Mouse (Mus musculus): Measurements from ENCODE around the gene Vav3. TPM values are rescaled to one million over a fixed set of nuclear protein-coding genes. Genes with fewer than 3 reads are reported as not detected.

Vav3 gene
- polyA plus RNA-seq, 1 experiment: 6.5 TPM

- H3K36me3 ChIP-seq (replicated peaks; ENCODE audit: low read length): peaks cover 88% of the 10 kb centered on the region
Measured at GRCm38 (mm10) chr3:109578983-109579382, 238.5 kb downstream of the Vav3 start.

DNA sequence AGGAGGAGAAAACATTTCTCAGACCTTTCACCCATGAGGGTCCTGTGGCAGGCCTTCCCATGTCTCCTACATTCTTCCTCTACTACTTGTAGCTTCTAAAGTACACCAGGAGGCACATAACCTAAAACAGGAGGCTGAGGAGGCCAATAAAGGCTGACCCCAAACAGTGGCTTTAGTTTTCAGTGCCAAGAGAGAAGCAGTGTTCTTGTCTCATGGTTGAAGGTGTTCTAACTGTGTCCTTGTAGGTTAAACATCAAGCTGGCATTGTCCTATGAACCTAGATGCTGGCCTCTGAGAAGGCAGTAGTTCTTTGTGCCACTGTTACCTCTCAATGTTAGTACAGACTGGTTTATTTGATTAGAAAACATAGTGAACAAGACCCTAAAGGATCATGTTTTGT lies 245.5 kb downstream of the Vav3 start:
- Histone ChIP-seq H3K4me1 (no peaks in the 10 kb centered on the region; the same call in 1 of the 2 replicates), H3K27me3 (replicated peaks) (no peaks in the 10 kb centered on the region), H3K9me3 (no peaks in the 10 kb centered on the region), H3K36me3 (replicated peaks; ENCODE audit: low read length) (peaks cover 72% of the 10 kb centered on the region), H3K4me3 (replicated peaks) (no peak overlapping the region)
- TF ChIP-seq FLI1 (IDR thresholded peaks at IDR 0.05; ENCODE audit: low read length): no peak
- no peak for TF ChIP-seq GATA1 (IDR thresholded peaks at IDR 0.05; ENCODE audit: borderline replicate concordance, low read length)

More at GRCm38 (mm10) chr3:109578983-109579382, 238.5 kb downstream of the Vav3 start:
- H3K9me3 ChIP-seq: no peaks in the 10 kb centered on the region
- H3K27me3 ChIP-seq (replicated peaks): no peaks in the 10 kb centered on the region
- TF ChIP-seq FLI1 (IDR thresholded peaks at IDR 0.05; ENCODE audit: low read length): no peak
- TF ChIP-seq GATA1 (IDR thresholded peaks at IDR 0.05; ENCODE audit: borderline replicate concordance, low read length): no peak
- no peaks in the 10 kb centered on the region; the same call in 1 of the 2 replicates for H3K4me1 ChIP-seq
- no peak overlapping the region for H3K4me3 ChIP-seq (replicated peaks)

DNA sequence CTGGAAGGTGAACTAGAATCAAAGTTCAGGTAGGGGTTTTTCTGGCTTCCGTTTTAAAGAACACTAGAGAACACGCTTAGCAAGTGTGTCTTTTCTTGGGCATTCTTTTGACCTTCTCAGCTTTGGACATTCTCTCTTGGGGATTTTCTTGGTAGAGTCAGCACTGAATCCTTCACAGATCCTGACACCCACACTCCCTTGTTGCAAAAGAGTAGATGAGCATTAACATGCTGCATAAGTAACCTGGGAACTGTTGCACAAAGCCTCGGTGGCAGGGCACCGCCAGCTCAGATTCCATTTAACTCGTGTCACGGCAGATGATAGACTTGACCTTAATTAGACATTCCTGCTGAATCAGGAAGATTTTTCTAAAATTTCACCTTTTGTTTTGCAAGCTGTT lies 252.5 kb downstream of the Vav3 start:
- peaks cover 78% of the 10 kb centered on the region for H3K36me3 ChIP-seq (replicated peaks; ENCODE audit: low read length)
- no peaks in the 10 kb centered on the region for H3K27me3 ChIP-seq (replicated peaks)
- TF ChIP-seq FLI1 (IDR thresholded peaks at IDR 0.05; ENCODE audit: low read length) (no peak), GATA1 (IDR thresholded peaks at IDR 0.05; ENCODE audit: borderline replicate concordance, low read length) (no peak)
- no peaks in the 10 kb centered on the region; the same call in 1 of the 2 replicates for H3K4me1 ChIP-seq
- no peak overlapping the region for H3K4me3 ChIP-seq (replicated peaks)
- H3K9me3 ChIP-seq: no peaks in the 10 kb centered on the region

DNA sequence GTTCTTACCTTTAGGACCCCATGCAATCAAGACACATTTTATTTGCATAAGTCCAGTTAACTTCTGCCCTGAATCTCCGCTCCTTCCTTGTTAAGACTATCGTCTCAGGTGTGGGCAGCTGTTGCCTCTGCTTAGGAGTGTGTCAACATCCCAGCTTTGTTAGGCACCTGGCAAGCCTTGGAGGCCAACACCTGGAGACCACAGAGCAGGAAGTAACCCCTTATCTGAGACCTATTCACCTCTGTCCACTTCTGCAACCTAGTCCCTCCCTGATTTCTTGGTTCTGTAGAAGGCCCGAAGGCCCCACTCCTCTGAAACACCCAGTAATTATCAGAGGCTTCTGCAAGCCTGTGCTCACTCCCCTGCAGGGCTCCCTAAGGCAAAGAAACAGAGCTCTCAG lies 255.6 kb downstream of the Vav3 start:
- no peaks in the 10 kb centered on the region for H3K9me3 ChIP-seq
- H3K4me1 ChIP-seq: no peaks in the 10 kb centered on the region; the same call in 1 of the 2 replicates
- TF ChIP-seq GATA1 (IDR thresholded peaks at IDR 0.05; ENCODE audit: borderline replicate concordance, low read length) (no peak), FLI1 (IDR thresholded peaks at IDR 0.05; ENCODE audit: low read length) (no peak)
- no peak overlapping the region for H3K4me3 ChIP-seq (replicated peaks)
- no peaks in the 10 kb centered on the region for H3K27me3 ChIP-seq (replicated peaks)
- H3K36me3 ChIP-seq (replicated peaks; ENCODE audit: low read length): peaks cover 86% of the 10 kb centered on the region

DNA sequence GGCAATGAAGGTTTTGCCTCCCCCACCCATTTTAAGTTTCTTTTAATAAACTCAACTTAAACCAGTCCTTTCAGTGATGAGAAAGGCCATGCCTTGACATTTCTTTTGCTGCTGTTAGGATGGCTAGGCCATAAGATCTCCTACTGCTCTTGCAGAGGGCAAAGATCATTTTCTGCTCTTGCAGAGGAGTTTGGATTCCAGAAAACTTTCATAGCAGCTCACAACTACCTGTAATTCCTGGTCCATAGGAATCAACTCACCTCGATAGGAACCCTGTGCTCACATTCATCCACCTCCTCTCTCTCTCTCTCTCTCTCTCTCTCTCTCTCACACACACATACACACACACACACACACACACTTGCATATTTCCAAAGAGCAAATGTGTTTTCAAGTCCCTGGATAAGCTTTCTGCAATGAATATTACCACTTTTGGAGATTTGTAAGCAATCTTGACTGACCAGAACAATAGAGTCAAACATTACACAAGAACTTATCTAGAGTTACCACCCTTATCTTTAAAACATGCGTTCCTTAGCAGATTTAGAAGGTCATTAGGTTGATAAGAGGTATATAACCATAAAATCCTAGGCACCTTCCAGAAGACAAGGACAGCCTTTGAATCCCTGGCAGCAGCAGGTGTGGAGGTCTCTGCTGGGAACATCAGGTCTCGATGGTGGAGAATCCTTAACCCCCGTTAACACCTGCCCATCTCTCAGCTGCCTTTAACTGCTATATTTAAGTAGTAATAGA lies 260.4 kb downstream of the Vav3 start:
- H3K4me1 ChIP-seq: no peaks in the 10 kb centered on the region
- peaks cover 62% of the 10 kb centered on the region for H3K36me3 ChIP-seq (replicated peaks; ENCODE audit: low read length)
- H3K4me3 ChIP-seq (replicated peaks): no peak overlapping the region
- no peak for TF ChIP-seq FLI1 (IDR thresholded peaks at IDR 0.05; ENCODE audit: low read length)
- TF ChIP-seq GATA1 (IDR thresholded peaks at IDR 0.05; ENCODE audit: borderline replicate concordance, low read length): no peak
- H3K9me3 ChIP-seq: no peaks in the 10 kb centered on the region
- no peaks in the 10 kb centered on the region for H3K27me3 ChIP-seq (replicated peaks)

DNA sequence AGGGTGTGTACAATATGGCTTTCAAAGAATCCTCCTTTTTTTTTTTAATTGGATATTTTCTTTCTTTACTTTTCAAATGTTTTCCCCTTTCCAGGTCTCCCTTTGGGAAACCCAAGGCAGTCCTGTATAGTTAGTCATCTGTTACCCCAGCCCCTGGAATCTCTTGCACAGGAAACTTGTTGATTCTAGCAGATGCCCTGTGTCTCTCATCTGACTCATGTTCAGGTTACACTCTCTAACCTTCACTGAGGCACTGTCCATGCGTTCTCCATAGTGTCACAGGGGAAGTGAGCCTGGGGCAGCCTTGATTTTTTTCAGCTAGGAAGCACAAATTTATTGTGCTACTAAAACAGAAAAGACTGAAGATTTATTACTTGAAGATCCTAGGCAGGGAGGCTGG lies 262.3 kb downstream of the Vav3 start:
- no peak overlapping the region for H3K4me3 ChIP-seq (replicated peaks)
- no peaks in the 10 kb centered on the region for H3K27me3 ChIP-seq (replicated peaks)
- H3K9me3 ChIP-seq: no peaks in the 10 kb centered on the region
- TF ChIP-seq GATA1 (IDR thresholded peaks at IDR 0.05; ENCODE audit: borderline replicate concordance, low read length): no peak
- TF ChIP-seq FLI1 (IDR thresholded peaks at IDR 0.05; ENCODE audit: low read length): no peak
- H3K4me1 ChIP-seq: no peaks in the 10 kb centered on the region
- peaks cover 68% of the 10 kb centered on the region for H3K36me3 ChIP-seq (replicated peaks; ENCODE audit: low read length)

DNA sequence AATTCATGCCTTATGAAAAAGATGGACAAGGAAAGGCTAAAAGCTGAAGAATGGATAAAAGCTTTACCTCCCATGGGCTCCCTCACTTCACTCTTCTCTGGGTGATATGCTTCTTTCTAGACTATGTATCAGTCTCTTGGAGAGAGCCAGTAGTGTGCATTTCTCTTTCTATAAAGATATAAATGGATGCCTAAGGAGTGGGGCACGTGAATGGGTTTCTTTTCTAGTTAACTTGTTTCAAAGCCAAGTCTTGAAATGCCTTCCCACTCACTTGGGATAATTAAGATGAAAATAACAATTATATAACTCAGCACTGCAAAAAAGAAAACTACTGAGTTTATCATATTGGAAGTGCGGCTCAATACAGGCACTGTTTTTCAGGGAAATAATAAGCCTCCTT lies 265.7 kb downstream of the Vav3 start:
- TF ChIP-seq FLI1 (IDR thresholded peaks at IDR 0.05; ENCODE audit: low read length) (no peak), GATA1 (IDR thresholded peaks at IDR 0.05; ENCODE audit: borderline replicate concordance, low read length) (no peak)
- H3K9me3 ChIP-seq: no peaks in the 10 kb centered on the region
- H3K4me1 ChIP-seq: no peaks in the 10 kb centered on the region
- H3K4me3 ChIP-seq (replicated peaks): no peak overlapping the region
- H3K36me3 ChIP-seq (replicated peaks; ENCODE audit: low read length): peaks cover 59% of the 10 kb centered on the region
- no peaks in the 10 kb centered on the region for H3K27me3 ChIP-seq (replicated peaks)

GRCm38 (mm10) chr3:109621721-109622120 lies 281.3 kb downstream of the Vav3 start:
- Histone ChIP-seq H3K4me1 (peaks cover 15% of the 10 kb centered on the region), H3K27me3 (replicated peaks) (no peaks in the 10 kb centered on the region), H3K9me3 (no peaks in the 10 kb centered on the region), H3K36me3 (replicated peaks; ENCODE audit: low read length) (peaks cover 44% of the 10 kb centered on the region), H3K4me3 (replicated peaks) (no peak overlapping the region)
- TF ChIP-seq GATA1 (IDR thresholded peaks at IDR 0.05; ENCODE audit: borderline replicate concordance, low read length) (no peak), FLI1 (IDR thresholded peaks at IDR 0.05; ENCODE audit: low read length) (no peak)

- Histone ChIP-seq H3K36me3 (replicated peaks; ENCODE audit: low read length) (peaks cover 51% of the 10 kb centered on the region), H3K4me1 (peaks cover 15% of the 10 kb centered on the region), H3K4me3 (replicated peaks) (no peak overlapping the region), H3K27me3 (replicated peaks) (no peaks in the 10 kb centered on the region), H3K9me3 (no peaks in the 10 kb centered on the region)
- TF ChIP-seq FLI1 (IDR thresholded peaks at IDR 0.05; ENCODE audit: low read length) (no peak), GATA1 (IDR thresholded peaks at IDR 0.05; ENCODE audit: borderline replicate concordance, low read length) (no peak)
Measured at GRCm38 (mm10) chr3:109622361-109622760, 281.9 kb downstream of the Vav3 start.

GRCm38 (mm10) chr3:109622816-109623215 lies 282.4 kb downstream of the Vav3 start:
- H3K4me1 ChIP-seq: peaks cover 15% of the 10 kb centered on the region
- no peak overlapping the region for H3K4me3 ChIP-seq (replicated peaks)
- H3K27me3 ChIP-seq (replicated peaks): no peaks in the 10 kb centered on the region
- H3K9me3 ChIP-seq: no peaks in the 10 kb centered on the region
- TF ChIP-seq FLI1 (IDR thresholded peaks at IDR 0.05; ENCODE audit: low read length): no peak
- no peak for TF ChIP-seq GATA1 (IDR thresholded peaks at IDR 0.05; ENCODE audit: borderline replicate concordance, low read length)
- H3K36me3 ChIP-seq (replicated peaks; ENCODE audit: low read length): peaks cover 55% of the 10 kb centered on the region
